Mouse (Mus musculus): ENCODE measurements around the gene Rsph9. TPM values are rescaled to one million over a fixed set of nuclear protein-coding genes. Genes with fewer than 3 reads are reported as not detected.

Gene Rsph9
- polyA plus RNA-seq, 1 experiment = 2.6 TPM

DNA sequence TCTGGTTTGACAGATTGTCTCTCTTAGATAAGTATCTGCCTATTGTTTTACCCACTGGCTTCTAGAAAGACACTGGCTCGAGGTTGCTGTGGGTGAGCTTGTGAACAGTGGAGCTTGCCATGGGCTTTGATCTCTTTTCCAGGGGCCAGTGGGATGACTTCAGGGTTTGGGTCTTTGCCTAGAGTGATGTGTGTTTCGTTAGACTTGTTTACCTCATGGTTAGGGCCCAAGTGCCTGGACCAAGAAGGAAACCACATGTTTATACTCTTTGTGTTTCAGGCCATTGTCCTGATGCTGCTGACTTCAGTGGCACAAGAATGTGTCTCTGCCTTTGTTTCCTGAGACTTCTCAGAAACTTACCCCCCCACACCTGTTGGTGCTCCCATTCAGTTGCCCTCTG lies 28.5 kb downstream of the Rsph9 start:
- no peak for TF ChIP-seq POLR2A (IDR thresholded peaks at IDR 0.05; ENCODE audit: control insufficient read depth, extremely low read depth, insufficient read depth, low read length, poor library complexity)
- no peak for TF ChIP-seq CTCF (IDR thresholded peaks at IDR 0.05; ENCODE audit: borderline replicate concordance, control insufficient read depth, extremely low read depth, insufficient read depth, low read length, poor library complexity)
- Histone ChIP-seq H3K4me3 (ENCODE audit: control insufficient read depth, insufficient read depth, low read length) (no peak overlapping the region), H3K36me3 (ENCODE audit: control insufficient read depth, insufficient read depth, low read length) (peaks cover 16% of the 10 kb centered on the region), H3K27ac (ENCODE audit: control insufficient read depth, insufficient read depth, low read length) (no peak overlapping the region), H3K27me3 (ENCODE audit: control insufficient read depth, insufficient read depth, low read length) (no peaks in the 10 kb centered on the region), H3K4me1 (replicated peaks; ENCODE audit: control insufficient read depth, insufficient read depth, low read length) (no peaks in the 10 kb centered on the region)
- 72% methylated on average over 2 of the region's 2 CpGs for WGBS
- DNase-seq = no peak

DNA sequence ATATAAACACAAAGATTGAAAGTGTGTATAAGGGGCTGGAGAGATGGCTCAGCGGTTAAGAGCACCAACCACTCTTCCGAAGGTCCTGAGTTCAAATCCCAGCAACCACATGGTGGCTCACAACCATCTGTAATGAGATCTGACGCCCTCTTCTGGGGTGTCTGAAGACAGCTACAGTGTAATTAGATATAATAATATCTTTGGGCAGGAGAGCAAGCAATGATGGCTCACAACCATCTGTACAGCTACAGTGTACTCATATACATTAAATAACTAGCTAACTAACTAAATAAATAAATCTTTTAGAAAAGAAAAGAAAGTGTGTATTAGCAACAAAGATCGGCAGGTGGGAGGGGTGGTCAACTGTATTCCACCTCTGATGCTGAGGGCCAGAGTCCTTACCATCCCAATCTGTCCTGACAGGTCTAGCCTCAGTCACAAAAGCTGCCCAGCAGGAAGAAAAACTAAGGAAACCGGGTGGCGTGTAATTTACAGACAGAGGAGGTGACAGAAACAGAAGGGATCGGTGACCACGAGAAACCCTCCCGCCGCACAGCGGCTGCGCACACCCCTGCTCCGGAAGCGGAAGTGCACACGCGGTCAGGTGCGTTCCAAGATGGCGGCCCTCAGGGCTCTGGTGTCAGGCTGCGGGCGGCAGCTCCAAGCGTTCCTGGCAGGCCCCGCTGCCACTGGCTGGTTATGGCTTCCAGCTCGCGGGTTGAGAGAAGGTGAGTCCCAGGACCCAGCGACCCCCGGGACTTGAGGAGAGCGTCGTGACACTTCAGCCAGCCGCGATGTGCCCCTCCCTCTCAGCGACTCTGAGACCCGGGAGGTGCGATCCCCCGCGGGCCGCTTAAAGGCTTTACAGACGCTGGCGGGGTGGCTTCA lies 33.4 kb downstream of the Rsph9 start, which contains the start of gene Mrps18a:
Gene Mrps18a (plus strand): TSS at position 585 of the 888 bp plus-strand sequence.
- TF ChIP-seq CTCF (IDR thresholded peaks at IDR 0.05; ENCODE audit: borderline replicate concordance, control insufficient read depth, extremely low read depth, insufficient read depth, low read length, poor library complexity) = no peak
- TF ChIP-seq POLR2A (IDR thresholded peaks at IDR 0.05; ENCODE audit: control insufficient read depth, extremely low read depth, insufficient read depth, low read length, poor library complexity) = peak; percentile 68
- Histone ChIP-seq H3K4me1 (replicated peaks; ENCODE audit: control insufficient read depth, insufficient read depth, low read length) (no peaks in the 10 kb centered on the region), H3K27me3 (ENCODE audit: control insufficient read depth, insufficient read depth, low read length) (no peaks in the 10 kb centered on the region), H3K27ac (ENCODE audit: control insufficient read depth, insufficient read depth, low read length) (no peak within 1 kb of the TSS), H3K36me3 (ENCODE audit: control insufficient read depth, insufficient read depth, low read length) (no peaks in the 10 kb centered on the region), H3K4me3 (ENCODE audit: control insufficient read depth, insufficient read depth, low read length) (peak within 1 kb of the TSS; percentile 97)
- DNase-seq = peak; percentile 81
- WGBS = 6% methylated on average over 38 of the region's 38 CpGs

DNA sequence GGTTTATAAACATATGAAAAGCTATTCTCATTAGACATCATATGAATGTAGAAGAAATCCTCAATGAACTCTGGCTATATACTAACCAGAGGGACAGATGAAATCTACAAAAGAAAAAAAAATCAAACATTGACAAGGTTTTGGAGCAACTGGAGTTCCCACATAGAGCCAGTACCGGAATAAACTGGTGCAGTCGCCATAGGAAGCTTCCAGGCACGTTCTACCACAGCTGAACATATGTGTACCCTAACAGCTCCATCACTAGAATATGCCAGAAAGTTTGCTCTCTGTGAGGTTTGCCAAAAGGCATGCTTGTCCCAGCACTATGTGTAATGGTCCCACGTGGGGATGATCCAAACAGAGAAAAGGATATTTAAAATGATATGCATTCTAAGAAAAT lies 35.7 kb downstream of the Rsph9 start:
- peaks cover 4% of the 10 kb centered on the region; the same call in 1 of the 2 replicates for H3K4me1 ChIP-seq (replicated peaks; ENCODE audit: control insufficient read depth, insufficient read depth, low read length)
- no peak for TF ChIP-seq CTCF (IDR thresholded peaks at IDR 0.05; ENCODE audit: borderline replicate concordance, control insufficient read depth, extremely low read depth, insufficient read depth, low read length, poor library complexity)
- no peak for TF ChIP-seq POLR2A (IDR thresholded peaks at IDR 0.05; ENCODE audit: control insufficient read depth, extremely low read depth, insufficient read depth, low read length, poor library complexity)
- no peaks in the 10 kb centered on the region for H3K36me3 ChIP-seq (ENCODE audit: control insufficient read depth, insufficient read depth, low read length)
- H3K27me3 ChIP-seq (ENCODE audit: control insufficient read depth, insufficient read depth, low read length) = no peaks in the 10 kb centered on the region
- 90% methylated on average over 4 of the region's 4 CpGs for WGBS
- H3K27ac ChIP-seq (ENCODE audit: control insufficient read depth, insufficient read depth, low read length) = no peak overlapping the region
- H3K4me3 ChIP-seq (ENCODE audit: control insufficient read depth, insufficient read depth, low read length) = no peak overlapping the region
- no peak for DNase-seq

DNA sequence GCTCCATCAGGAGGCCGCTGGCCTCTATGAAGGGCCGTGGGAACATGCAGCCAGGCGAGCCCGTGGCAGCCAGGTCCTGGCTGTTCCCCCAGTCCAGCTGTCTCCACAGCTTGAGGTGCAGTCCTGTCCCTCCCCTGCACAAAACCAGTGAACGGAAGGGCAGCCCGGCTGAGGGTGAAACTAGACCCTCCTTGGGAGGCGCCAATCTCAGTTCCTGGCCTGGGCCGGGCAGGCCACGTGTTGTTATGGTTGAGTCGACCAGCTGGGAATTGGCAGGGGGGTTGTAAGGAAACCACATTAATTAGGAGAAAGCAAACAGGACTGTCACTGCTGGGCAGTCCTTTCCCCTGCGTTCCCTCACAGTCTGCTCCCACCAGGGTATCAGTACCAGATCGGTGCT lies 39.5 kb downstream of the Rsph9 start:
- no peak overlapping the region for H3K4me3 ChIP-seq (ENCODE audit: control insufficient read depth, insufficient read depth, low read length)
- no peaks in the 10 kb centered on the region for H3K36me3 ChIP-seq (ENCODE audit: control insufficient read depth, insufficient read depth, low read length)
- no peak for TF ChIP-seq POLR2A (IDR thresholded peaks at IDR 0.05; ENCODE audit: control insufficient read depth, extremely low read depth, insufficient read depth, low read length, poor library complexity)
- TF ChIP-seq CTCF (IDR thresholded peaks at IDR 0.05; ENCODE audit: borderline replicate concordance, control insufficient read depth, extremely low read depth, insufficient read depth, low read length, poor library complexity) = no peak
- H3K27me3 ChIP-seq (ENCODE audit: control insufficient read depth, insufficient read depth, low read length) = no peaks in the 10 kb centered on the region
- no peak overlapping the region for H3K27ac ChIP-seq (ENCODE audit: control insufficient read depth, insufficient read depth, low read length)
- no peak for DNase-seq
- 26% methylated on average over 12 of the region's 12 CpGs for WGBS
- peaks cover 4% of the 10 kb centered on the region; the same call in 1 of the 2 replicates for H3K4me1 ChIP-seq (replicated peaks; ENCODE audit: control insufficient read depth, insufficient read depth, low read length)

DNA sequence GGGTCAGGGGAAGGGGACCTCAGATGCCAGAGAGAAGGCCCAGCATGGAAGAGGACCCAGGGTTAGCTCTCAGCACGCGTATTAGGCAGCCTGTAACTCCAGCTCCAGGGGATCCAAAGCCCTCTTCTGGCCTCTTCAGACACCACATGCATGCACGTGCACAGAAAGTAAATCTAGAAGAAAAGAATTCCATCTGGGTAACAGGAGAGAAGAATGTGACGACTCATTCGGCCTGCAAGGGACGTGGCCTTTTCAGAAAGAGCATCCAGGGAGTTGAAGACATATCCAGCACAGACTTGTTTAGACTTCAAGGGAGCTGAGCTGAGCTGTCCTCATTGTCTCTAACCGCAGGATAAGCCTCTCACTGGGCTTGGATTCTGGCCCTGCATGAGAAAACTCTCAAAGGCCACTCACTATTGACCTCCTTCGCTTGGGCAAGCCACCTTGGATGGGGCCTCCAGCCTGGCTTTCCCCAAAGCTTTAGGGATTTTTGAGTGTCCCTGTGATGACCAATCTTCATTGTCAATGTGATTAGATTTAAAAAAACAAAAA lies 41.3 kb downstream of the Rsph9 start:
- Histone ChIP-seq H3K27me3 (ENCODE audit: control insufficient read depth, insufficient read depth, low read length) (no peaks in the 10 kb centered on the region), H3K27ac (ENCODE audit: control insufficient read depth, insufficient read depth, low read length) (no peak overlapping the region), H3K4me1 (replicated peaks; ENCODE audit: control insufficient read depth, insufficient read depth, low read length) (peaks cover 4% of the 10 kb centered on the region; the same call in 1 of the 2 replicates), H3K4me3 (ENCODE audit: control insufficient read depth, insufficient read depth, low read length) (no peak overlapping the region), H3K36me3 (ENCODE audit: control insufficient read depth, insufficient read depth, low read length) (no peaks in the 10 kb centered on the region)
- WGBS = 97% methylated on average over 8 of the region's 8 CpGs
- TF ChIP-seq CTCF (IDR thresholded peaks at IDR 0.05; ENCODE audit: borderline replicate concordance, control insufficient read depth, extremely low read depth, insufficient read depth, low read length, poor library complexity) = no peak
- no peak for TF ChIP-seq POLR2A (IDR thresholded peaks at IDR 0.05; ENCODE audit: control insufficient read depth, extremely low read depth, insufficient read depth, low read length, poor library complexity)
- no peak for DNase-seq

DNA sequence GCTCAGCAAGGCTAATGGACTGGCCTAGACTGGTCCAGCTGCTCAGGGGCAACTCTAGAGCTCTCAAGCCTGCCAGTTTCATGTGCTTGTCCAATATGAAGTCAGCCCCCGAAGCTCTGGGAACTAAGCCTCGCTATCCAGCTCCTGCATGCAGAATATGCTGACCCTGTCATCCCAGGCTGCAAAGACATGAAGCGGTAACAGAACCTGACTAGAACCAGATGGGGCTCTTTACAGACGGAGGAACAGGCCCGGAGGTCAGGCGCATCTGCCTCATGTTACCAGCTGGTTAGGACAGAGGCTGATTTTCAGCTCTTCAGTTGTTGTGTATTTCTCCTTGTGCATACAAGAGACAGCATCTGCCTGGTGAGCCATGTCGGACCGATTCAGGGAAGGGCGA lies 42.1 kb downstream of the Rsph9 start:
- Histone ChIP-seq H3K27me3 (ENCODE audit: control insufficient read depth, insufficient read depth, low read length) (no peaks in the 10 kb centered on the region), H3K27ac (ENCODE audit: control insufficient read depth, insufficient read depth, low read length) (no peak overlapping the region), H3K4me3 (ENCODE audit: control insufficient read depth, insufficient read depth, low read length) (no peak overlapping the region), H3K4me1 (replicated peaks; ENCODE audit: control insufficient read depth, insufficient read depth, low read length) (peaks cover 4% of the 10 kb centered on the region; the same call in 1 of the 2 replicates), H3K36me3 (ENCODE audit: control insufficient read depth, insufficient read depth, low read length) (no peaks in the 10 kb centered on the region)
- no peak for DNase-seq
- TF ChIP-seq POLR2A (IDR thresholded peaks at IDR 0.05; ENCODE audit: control insufficient read depth, extremely low read depth, insufficient read depth, low read length, poor library complexity) (no peak), CTCF (IDR thresholded peaks at IDR 0.05; ENCODE audit: borderline replicate concordance, control insufficient read depth, extremely low read depth, insufficient read depth, low read length, poor library complexity) (no peak)
- 96% methylated on average over 9 of the region's 9 CpGs for WGBS

Measured in thymus, adult 2 months (tissue).